Mouse (Mus musculus) midbrain, embryonic 15.5 days (tissue): ENCODE measurements around the gene Myo16. TPM values are rescaled to one million over a fixed set of nuclear protein-coding genes. Genes with fewer than 3 reads are reported as not detected.
A peak's percentile ranks its signal among the peaks of the same experiment; 100 is the strongest.

Experiments
- ATAC-seq: fragments of 200-750 bp; cut with Nextera tagmentation; replicated peaks from 2 replicates; pipeline ENCODE4 v1.8.0; 2017; ENCODE audit warnings: moderate TSS enrichment
- H3K27ac ChIP-seq: fragments of 300-500 bp; sonication (generic); 2 replicates; pipeline ENCODE4 v1.5.1; 2015; ENCODE audit warnings: mild to moderate bottlenecking, inconsistent platforms
- H3K27me3 ChIP-seq: fragments of 300-500 bp; sonication (generic); replicated peaks from 2 replicates; pipeline ENCODE4 v1.6.1; 2015; ENCODE audit warnings: inconsistent platforms
- H3K36me3 ChIP-seq: fragments of 300-500 bp; sonication (generic); replicated peaks from 2 replicates; pipeline ENCODE4 v1.6.1; 2015; ENCODE audit warnings: inconsistent platforms
- H3K4me1 ChIP-seq: fragments of 300-500 bp; sonication (generic); 2 replicates; pipeline ENCODE4 v1.6.1; 2015; ENCODE audit warnings: inconsistent platforms
- H3K4me2 ChIP-seq: fragments of 300-500 bp; sonication (generic); 2 replicates; pipeline ENCODE4 v1.6.1; 2015; ENCODE audit warnings: inconsistent platforms, mild to moderate bottlenecking, moderate library complexity
- H3K4me3 ChIP-seq: fragments of 300-500 bp; sonication (generic); 2 replicates; pipeline ENCODE4 v1.5.1; 2015; ENCODE audit warnings: mild to moderate bottlenecking, inconsistent platforms
- H3K9ac ChIP-seq: fragments of 300-500 bp; sonication (generic); 2 replicates; pipeline ENCODE4 v1.6.1; 2015; ENCODE audit warnings: mild to moderate bottlenecking, inconsistent platforms
- H3K9me3 ChIP-seq: fragments of 300-500 bp; sonication (generic); 2 replicates; pipeline ENCODE4 v1.6.1; 2016; ENCODE audit warnings: inconsistent platforms
- WGBS: fragments of 180-500 bp; shearing (Covaris S2); methylation state at CpG from one replicate; pipeline ENCODE4 v1.1.7; 2015; ENCODE audit warnings: mixed read lengths; 5-methylcytosine and 5-hydroxymethylcytosine counted together
- polyA plus RNA-seq: library from polyadenylated mRNA; unstranded; fragments of >200 nt; fragmentation: Nextera tagmentation; extraction: Ambion mirVana; gene quantifications from 2 replicates; pipeline ENCODE4 v1.2.1, GENCODE M21; 2015

Myo16 gene
- polyA plus RNA-seq, 1 experiment from 2014 or later: 7.7 TPM

GRCm38 (mm10) chr8:10312316-10312715, 158.6 kb downstream of the Myo16 start:
- no peaks in the 10 kb centered on the region for H3K36me3 ChIP-seq
- no peak for ATAC-seq
- 57% methylated on average over 10 of the region's 10 CpGs for WGBS
- H3K4me2 ChIP-seq: no peak overlapping the region
- no peaks in the 10 kb centered on the region for H3K9me3 ChIP-seq
- H3K4me1 ChIP-seq: peaks cover 10% of the 10 kb centered on the region
- no peaks in the 10 kb centered on the region for H3K27me3 ChIP-seq
- H3K9ac ChIP-seq: no peak overlapping the region
- no peak overlapping the region for H3K27ac ChIP-seq
- H3K4me3 ChIP-seq: no peak overlapping the region

GRCm38 (mm10) chr8:10316201-10316600, 162.5 kb downstream of the Myo16 start:
- H3K9ac ChIP-seq: no peak overlapping the region
- H3K4me2 ChIP-seq: no peak overlapping the region
- 0 out of 2 replicates have a peak, but pooled peaks have one; percentile 22 for ATAC-seq
- WGBS: 59% methylated on average over 5 of the region's 5 CpGs
- no peak overlapping the region for H3K27ac ChIP-seq
- H3K4me1 ChIP-seq: 0 out of 2 replicates have a peak, but pooled peaks cover 2% of the 10 kb centered on the region
- no peaks in the 10 kb centered on the region for H3K27me3 ChIP-seq
- no peaks in the 10 kb centered on the region for H3K36me3 ChIP-seq
- no peaks in the 10 kb centered on the region for H3K9me3 ChIP-seq
- H3K4me3 ChIP-seq: no peak overlapping the region

- 0 out of 2 replicates have a peak, but pooled peaks cover 2% of the 10 kb centered on the region for H3K4me1 ChIP-seq
- H3K27ac ChIP-seq: 0 out of 2 replicates have a peak overlapping the region, but pooled peaks have one; percentile 21
- H3K4me3 ChIP-seq: no peak overlapping the region
- ATAC-seq: 0 out of 2 replicates have a peak, but pooled peaks have one; percentile 33
- WGBS: 60% methylated on average over 7 of the region's 7 CpGs
- H3K27me3 ChIP-seq: no peaks in the 10 kb centered on the region
- H3K36me3 ChIP-seq: no peaks in the 10 kb centered on the region
- H3K4me2 ChIP-seq: no peak overlapping the region
- H3K9me3 ChIP-seq: no peaks in the 10 kb centered on the region
- H3K9ac ChIP-seq: no peak overlapping the region
Measured at GRCm38 (mm10) chr8:10318103-10318502, 164.4 kb downstream of the Myo16 start.

- ATAC-seq: no peak
- H3K4me3 ChIP-seq: no peak overlapping the region
- H3K4me1 ChIP-seq: no peaks in the 10 kb centered on the region
- no peak overlapping the region for H3K9ac ChIP-seq
- no peak overlapping the region for H3K27ac ChIP-seq
- H3K9me3 ChIP-seq: no peaks in the 10 kb centered on the region
- 100% methylated on average over 1 of the region's 1 CpGs for WGBS
- no peak overlapping the region for H3K4me2 ChIP-seq
- no peaks in the 10 kb centered on the region for H3K27me3 ChIP-seq
- H3K36me3 ChIP-seq: no peaks in the 10 kb centered on the region
Measured at GRCm38 (mm10) chr8:10350451-10350850, 196.7 kb downstream of the Myo16 start.

- no peaks in the 10 kb centered on the region for H3K9me3 ChIP-seq
- H3K4me2 ChIP-seq: no peak overlapping the region
- no peaks in the 10 kb centered on the region for H3K36me3 ChIP-seq
- no peaks in the 10 kb centered on the region for H3K27me3 ChIP-seq
- no peak overlapping the region for H3K4me3 ChIP-seq
- H3K27ac ChIP-seq: no peak overlapping the region
- peaks cover 7% of the 10 kb centered on the region; the same call in 1 of the 2 replicates for H3K4me1 ChIP-seq
- ATAC-seq: no peak
- H3K9ac ChIP-seq: no peak overlapping the region
- 82% methylated on average over 4 of the region's 4 CpGs for WGBS
Measured at GRCm38 (mm10) chr8:10358711-10359110, 205.0 kb downstream of the Myo16 start.

GRCm38 (mm10) chr8:10362949-10363348, 209.2 kb downstream of the Myo16 start:
- H3K27ac ChIP-seq: no peak overlapping the region
- H3K4me3 ChIP-seq: no peak overlapping the region
- no peak overlapping the region for H3K9ac ChIP-seq
- H3K27me3 ChIP-seq: no peaks in the 10 kb centered on the region
- H3K4me2 ChIP-seq: no peak overlapping the region
- no peaks in the 10 kb centered on the region for H3K36me3 ChIP-seq
- ATAC-seq: no peak
- WGBS: 91% methylated on average over 2 of the region's 2 CpGs
- H3K9me3 ChIP-seq: no peaks in the 10 kb centered on the region
- peaks cover 7% of the 10 kb centered on the region; the same call in 1 of the 2 replicates for H3K4me1 ChIP-seq

- no peak overlapping the region for H3K4me3 ChIP-seq
- no peak overlapping the region for H3K4me2 ChIP-seq
- no peaks in the 10 kb centered on the region for H3K36me3 ChIP-seq
- peak; percentile 81 for ATAC-seq
- H3K9ac ChIP-seq: no peak overlapping the region
- 59% methylated on average over 13 of the region's 13 CpGs for WGBS
- H3K27me3 ChIP-seq: no peaks in the 10 kb centered on the region
- H3K4me1 ChIP-seq: peaks cover 7% of the 10 kb centered on the region; the same call in 1 of the 2 replicates
- no peaks in the 10 kb centered on the region for H3K9me3 ChIP-seq
- no peak overlapping the region for H3K27ac ChIP-seq
Measured at GRCm38 (mm10) chr8:10363654-10364406, 210.1 kb downstream of the Myo16 start.

- H3K36me3 ChIP-seq: no peaks in the 10 kb centered on the region
- H3K4me3 ChIP-seq: no peak overlapping the region
- no peak overlapping the region for H3K27ac ChIP-seq
- H3K9ac ChIP-seq: no peak overlapping the region
- peaks cover 6% of the 10 kb centered on the region; the same call in 1 of the 2 replicates for H3K4me1 ChIP-seq
- 90% methylated on average over 9 of the region's 9 CpGs for WGBS
- H3K27me3 ChIP-seq: no peaks in the 10 kb centered on the region
- no peak for ATAC-seq
- H3K4me2 ChIP-seq: no peak overlapping the region
- H3K9me3 ChIP-seq: no peaks in the 10 kb centered on the region
Measured at GRCm38 (mm10) chr8:10366141-10366540, 212.4 kb downstream of the Myo16 start.

GRCm38 (mm10) chr8:10372571-10372970, 218.9 kb downstream of the Myo16 start:
- ATAC-seq: no peak

GRCm38 (mm10) chr8:10387143-10387542, 233.4 kb downstream of the Myo16 start:
- Histone ChIP-seq H3K27ac (no peak overlapping the region), H3K27me3 (no peaks in the 10 kb centered on the region), H3K36me3 (no peaks in the 10 kb centered on the region), H3K9ac (no peak overlapping the region), H3K4me1 (peaks cover 12% of the 10 kb centered on the region), H3K4me3 (no peak overlapping the region), H3K4me2 (no peak overlapping the region), H3K9me3 (no peaks in the 10 kb centered on the region)
- ATAC-seq: no peak
- 80% methylated on average over 1 of the region's 1 CpGs for WGBS

More at GRCm38 (mm10) chr8:10372571-10372970, 218.9 kb downstream of the Myo16 start:
- no peaks in the 10 kb centered on the region for H3K36me3 ChIP-seq
- no peaks in the 10 kb centered on the region for H3K4me1 ChIP-seq
- H3K9me3 ChIP-seq: no peaks in the 10 kb centered on the region
- no peak overlapping the region for H3K4me2 ChIP-seq
- no peaks in the 10 kb centered on the region for H3K27me3 ChIP-seq
- 89% methylated on average over 2 of the region's 2 CpGs for WGBS
- H3K4me3 ChIP-seq: no peak overlapping the region
- no peak overlapping the region for H3K9ac ChIP-seq
- H3K27ac ChIP-seq: no peak overlapping the region

- H3K9ac ChIP-seq: no peak overlapping the region
- H3K4me1 ChIP-seq: peaks cover 40% of the 10 kb centered on the region
- no peak overlapping the region for H3K27ac ChIP-seq
- H3K4me2 ChIP-seq: no peak overlapping the region
- H3K27me3 ChIP-seq: no peaks in the 10 kb centered on the region
- 16% methylated on average over 7 of the region's 7 CpGs for WGBS
- peak; percentile 49; the same call in 1 of the 2 replicates for ATAC-seq
- H3K36me3 ChIP-seq: no peaks in the 10 kb centered on the region
- H3K9me3 ChIP-seq: no peaks in the 10 kb centered on the region
- H3K4me3 ChIP-seq: no peak overlapping the region
Measured at GRCm38 (mm10) chr8:10391096-10391683, 237.5 kb downstream of the Myo16 start.

- no peak overlapping the region for H3K4me2 ChIP-seq
- no peaks in the 10 kb centered on the region for H3K27me3 ChIP-seq
- H3K9me3 ChIP-seq: no peaks in the 10 kb centered on the region
- 20% methylated on average over 6 of the region's 6 CpGs for WGBS
- ATAC-seq: no peak
- no peak overlapping the region for H3K27ac ChIP-seq
- H3K4me1 ChIP-seq: peaks cover 40% of the 10 kb centered on the region
- no peaks in the 10 kb centered on the region for H3K36me3 ChIP-seq
- no peak overlapping the region for H3K9ac ChIP-seq
- H3K4me3 ChIP-seq: no peak overlapping the region
Measured at GRCm38 (mm10) chr8:10391913-10392312, 238.2 kb downstream of the Myo16 start.
